Mouse (Mus musculus): Measurements from ENCODE around the gene Las1l.
"Not testable (repeated sequence)": the region's sequence is repeated elsewhere in the genome, so short reads cannot be mapped to it uniquely, and the experiment has no call there.

Gene Las1l

GRCm38 (mm10) chrX:95956497-95957293 lies at the start of gene Las1l:
Gene Las1l (minus strand): TSS chrX:95956962.
- peak; percentile 91 for DNase-seq (ENCODE audit: low spot score)

GRCm38 (mm10) chrX:96006395-96006794 lies 49.6 kb upstream of the Las1l start:
- no peak for DNase-seq (ENCODE audit: low spot score)

- DNase-seq (ENCODE audit: low spot score), result no peak
Measured at GRCm38 (mm10) chrX:95999601-96000000, 42.8 kb upstream of the Las1l start.

GRCm38 (mm10) chrX:95993206-95993605 lies 36.4 kb upstream of the Las1l start:
- no peak for DNase-seq (ENCODE audit: low spot score)

GRCm38 (mm10) chrX:95969936-95970335 lies 13.2 kb upstream of the Las1l start:
- DNase-seq (ENCODE audit: low spot score), result no peak

- no peak for DNase-seq (ENCODE audit: low spot score)
Measured at GRCm38 (mm10) chrX:95969116-95969515, 12.4 kb upstream of the Las1l start.

- no peak for DNase-seq (ENCODE audit: low spot score)
Measured at GRCm38 (mm10) chrX:95968594-95968965, 11.8 kb upstream of the Las1l start.

- DNase-seq (ENCODE audit: low spot score), result no peak
Measured at GRCm38 (mm10) chrX:95967847-95968593, 11.3 kb upstream of the Las1l start.

GRCm38 (mm10) chrX:95965036-95965435 lies 8.3 kb upstream of the Las1l start:
- DNase-seq (ENCODE audit: low spot score), result no peak

GRCm38 (mm10) chrX:95963366-95963765 lies 6.6 kb upstream of the Las1l start:
- DNase-seq (ENCODE audit: low spot score), result no peak

- DNase-seq (ENCODE audit: low spot score), result not testable (repeated sequence)
Measured at GRCm38 (mm10) chrX:95957461-95957860, 699 bp upstream of the Las1l start.

GRCm38 (mm10) chrX:95950776-95951175 lies 6.0 kb downstream of the Las1l start:
- peak; percentile 17 for DNase-seq (ENCODE audit: low spot score)

- DNase-seq (ENCODE audit: low spot score), result no peak
Measured at GRCm38 (mm10) chrX:95948135-95948534, 8.6 kb downstream of the Las1l start.

GRCm38 (mm10) chrX:95945496-95945895 lies 11.3 kb downstream of the Las1l start:
- DNase-seq (ENCODE audit: low spot score), result no peak

- no peak for DNase-seq (ENCODE audit: low spot score)
Measured at GRCm38 (mm10) chrX:95935481-95935880, 21.3 kb downstream of the Las1l start.

- DNase-seq (ENCODE audit: low spot score), result no peak
Measured at GRCm38 (mm10) chrX:95902716-95903115, 54.0 kb downstream of the Las1l start.
